17 mouse cellular contexts compared by ENCODE assay signal in the genomic region with DNA sequence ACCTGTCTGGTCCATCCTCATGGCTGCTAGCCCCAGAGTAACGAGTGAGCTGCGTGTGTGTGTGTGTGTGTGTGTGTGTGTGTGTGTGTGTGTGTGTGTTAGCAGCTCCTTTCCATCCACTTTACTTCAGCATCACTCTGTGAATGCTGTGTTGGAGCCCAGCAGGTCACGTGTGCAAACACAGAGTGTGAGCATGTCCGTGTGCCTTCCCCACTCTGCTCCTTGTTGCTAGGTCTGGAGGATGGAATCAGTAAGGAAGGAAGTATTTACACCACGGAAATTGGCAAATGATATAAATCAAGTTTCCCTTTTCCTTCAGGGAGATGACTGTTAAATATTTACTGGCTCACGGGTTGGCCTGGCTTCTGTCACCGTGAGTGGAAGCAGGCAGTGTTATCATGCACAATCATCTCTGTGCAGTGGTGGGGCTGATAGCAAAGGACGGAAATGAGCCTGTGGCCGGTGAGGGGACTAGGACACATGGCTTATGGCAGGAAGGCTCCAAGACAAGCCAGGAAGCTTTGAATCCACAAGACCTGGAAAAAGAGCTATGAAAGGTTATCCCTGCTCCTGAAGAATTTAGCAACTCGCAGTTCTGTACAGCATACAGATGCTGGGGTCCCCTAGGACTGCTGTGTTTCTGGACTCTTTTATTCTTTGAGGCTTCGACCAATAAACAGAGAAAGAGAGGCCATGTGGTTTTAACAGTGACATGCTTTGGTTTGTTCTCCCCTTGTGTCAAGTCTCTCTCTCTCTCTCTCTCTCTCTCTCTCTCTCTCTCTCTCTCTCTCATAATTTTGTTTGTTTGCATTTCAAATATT. TPM values are rescaled to one million over a fixed set of nuclear protein-coding genes. Genes with fewer than 3 reads are reported as not detected.
A peak's percentile ranks its signal among the peaks of the same experiment; 100 is the strongest.
DNase-seq lines count a peak whose midpoint lies in the region; ATAC-seq and TF ChIP-seq lines count a peak whose summit lies in the region.
"Had no signal": no experiment of that assay in that cellular context is flagged by ENCODE, and none has a peak within 500 bp of the region (broad histone marks: within the 10 kb centered on the region; RNA-seq: fewer than 3 reads in every experiment).

No protein-coding gene starts in this region.

- H3K9me3 ChIP-seq in kidney, embryonic 15.5 days (replicated peaks), result no peaks in the 10 kb centered on the region
- H3K9me3 ChIP-seq in stomach, embryonic 14.5 days (ENCODE audit: control insufficient read depth, low read depth, low read length), result no peaks in the 10 kb centered on the region
- no peaks in the 10 kb centered on the region for H3K9me3 ChIP-seq in stomach, postnatal 0 days (ENCODE audit: control insufficient read depth, low read length)
- H3K9me3 ChIP-seq in embryonic facial prominence, embryonic 14.5 days (ENCODE audit: control insufficient read depth, low read length), result no peaks in the 10 kb centered on the region
- H3K9me3 ChIP-seq: hindbrain, embryonic 15.5 days; limb, embryonic 15.5 days; neural tube, embryonic 13.5 days; stomach, embryonic 15.5 days had no signal

- no peak for TF ChIP-seq CTCF in stomach, postnatal 0 days (IDR thresholded peaks at IDR 0.05; ENCODE audit: low read depth)

- H3K27ac ChIP-seq in kidney, embryonic 15.5 days, result peak overlapping the region; percentile 67
- 0 out of 2 replicates have a peak overlapping the region, but pooled peaks have one; percentile 3 for H3K27ac ChIP-seq in stomach, embryonic 14.5 days (ENCODE audit: low read length)
- H3K27ac ChIP-seq in stomach, postnatal 0 days (replicated peaks), result no peak overlapping the region
- 0 out of 2 replicates have a peak overlapping the region, but pooled peaks have one; percentile 2 for H3K27ac ChIP-seq in embryonic facial prominence, embryonic 14.5 days (replicated peaks; ENCODE audit: low read depth, low read length)
- H3K27ac ChIP-seq: hindbrain, embryonic 15.5 days; limb, embryonic 15.5 days; neural tube, embryonic 13.5 days; stomach, embryonic 15.5 days had no signal

- no peak for ATAC-seq in kidney, embryonic 15.5 days (replicated peaks; ENCODE audit: low FRiP score)
- no peak for ATAC-seq in stomach, embryonic 14.5 days (ENCODE audit: insufficient number of reproducible peaks, insufficient read depth, low FRiP score, low read depth)
- no peak for ATAC-seq in stomach, postnatal 0 days (ENCODE audit: low FRiP score, low TSS enrichment)
- no peak for ATAC-seq in embryonic facial prominence, embryonic 14.5 days (ENCODE audit: low read depth)
- ATAC-seq: liver, postnatal 0 days had no signal

- H3K4me3 ChIP-seq in kidney, embryonic 15.5 days (replicated peaks), result no peak overlapping the region
- H3K4me3 ChIP-seq in stomach, embryonic 14.5 days (ENCODE audit: low read depth, low read length), result no peak overlapping the region
- H3K4me3 ChIP-seq in stomach, postnatal 0 days (ENCODE audit: low read depth, low read length), result no peak overlapping the region
- no peak overlapping the region for H3K4me3 ChIP-seq in embryonic facial prominence, embryonic 14.5 days (ENCODE audit: low read depth, low read length)
- H3K4me3 ChIP-seq: hindbrain, embryonic 15.5 days; limb, embryonic 15.5 days; neural tube, embryonic 13.5 days; stomach, embryonic 15.5 days had no signal

- DNase-seq in kidney, adult 8-10 months, result no peak
- DNase-seq in stomach, postnatal 0 days (ENCODE audit: low spot score), result no peak
- peak; percentile 39 for DNase-seq in embryonic facial prominence, embryonic 14.5 days (ENCODE audit: low spot score)
- no peak for DNase-seq in right cerebral cortex, postnatal 10 days (ENCODE audit: low spot score in 2 of 2)
- DNase-seq in ovary, postnatal 10 days (ENCODE audit: low spot score), result no peak
- DNase-seq: adrenal gland, postnatal 25 days; cerebellum, adult 9-11 months; embryo, embryonic 11 days; gastrocnemius, postnatal 14 days; liver, postnatal 0 days had no signal

- WGBS in kidney, embryonic 15.5 days, result 38% methylated on average over 11 of the region's 11 CpGs
- 30% methylated on average over 11 of the region's 11 CpGs for WGBS in stomach, embryonic 14.5 days
- WGBS in stomach, postnatal 0 days, result 37% methylated on average over 11 of the region's 11 CpGs
- 44% methylated on average over 11 of the region's 11 CpGs for WGBS in embryonic facial prominence, embryonic 14.5 days

- H3K4me1 ChIP-seq in kidney, embryonic 15.5 days, result peaks cover 49% of the 10 kb centered on the region
- peaks cover 28% of the 10 kb centered on the region; the same call in 1 of the 2 replicates for H3K4me1 ChIP-seq in stomach, embryonic 14.5 days (ENCODE audit: control insufficient read depth, insufficient read depth, low read length)
- 0 out of 2 replicates have a peak, but pooled peaks cover 9% of the 10 kb centered on the region for H3K4me1 ChIP-seq in stomach, postnatal 0 days (replicated peaks; ENCODE audit: control insufficient read depth, insufficient read depth)
- peaks cover 22% of the 10 kb centered on the region for H3K4me1 ChIP-seq in embryonic facial prominence, embryonic 14.5 days (ENCODE audit: control insufficient read depth, insufficient read depth, low read length)

- H3K36me3 ChIP-seq in kidney, embryonic 15.5 days, result no peaks in the 10 kb centered on the region
- no peaks in the 10 kb centered on the region for H3K36me3 ChIP-seq in stomach, embryonic 14.5 days (ENCODE audit: control insufficient read depth, insufficient read depth, low read length)
- no peaks in the 10 kb centered on the region for H3K36me3 ChIP-seq in stomach, postnatal 0 days (ENCODE audit: control insufficient read depth, insufficient read depth, low read length)
- H3K36me3 ChIP-seq in embryonic facial prominence, embryonic 14.5 days (ENCODE audit: control insufficient read depth, insufficient read depth, low read length), result no peaks in the 10 kb centered on the region
- H3K36me3 ChIP-seq: hindbrain, embryonic 15.5 days; limb, embryonic 15.5 days; neural tube, embryonic 13.5 days; stomach, embryonic 15.5 days had no signal

- no peak overlapping the region for H3K9ac ChIP-seq in kidney, embryonic 15.5 days
- no peak overlapping the region for H3K9ac ChIP-seq in stomach, embryonic 14.5 days (replicated peaks; ENCODE audit: low read depth, low read length)
- H3K9ac ChIP-seq in stomach, postnatal 0 days (ENCODE audit: low read length), result no peak overlapping the region
- H3K9ac ChIP-seq in embryonic facial prominence, embryonic 14.5 days (ENCODE audit: low read depth, low read length), result no peak overlapping the region
- H3K9ac ChIP-seq: hindbrain, embryonic 15.5 days; limb, embryonic 15.5 days; liver, postnatal 0 days; neural tube, embryonic 13.5 days; stomach, embryonic 15.5 days had no signal

- TF ChIP-seq EP300 in stomach, postnatal 0 days (optimal IDR thresholded peaks at IDR 0.05), result no peak

- peak overlapping the region; percentile 5; the same call in 1 of the 2 replicates for H3K4me2 ChIP-seq in kidney, embryonic 15.5 days
- H3K4me2 ChIP-seq in stomach, embryonic 14.5 days (replicated peaks; ENCODE audit: low read depth, low read length), result no peak overlapping the region
- no peak overlapping the region for H3K4me2 ChIP-seq in stomach, postnatal 0 days (replicated peaks; ENCODE audit: low read depth)
- no peak overlapping the region for H3K4me2 ChIP-seq in embryonic facial prominence, embryonic 14.5 days (ENCODE audit: low read depth, low read length)
- H3K4me2 ChIP-seq: heart, embryonic 11.5 days; hindbrain, embryonic 15.5 days; limb, embryonic 15.5 days; neural tube, embryonic 13.5 days; stomach, embryonic 15.5 days had no signal

- H3K27me3 ChIP-seq in kidney, embryonic 15.5 days, result peaks cover 19% of the 10 kb centered on the region
- H3K27me3 ChIP-seq in stomach, embryonic 14.5 days (ENCODE audit: control insufficient read depth, insufficient read depth, low read length), result no peaks in the 10 kb centered on the region
- no peaks in the 10 kb centered on the region for H3K27me3 ChIP-seq in stomach, postnatal 0 days (ENCODE audit: control insufficient read depth, insufficient read depth, low read length)
- no peaks in the 10 kb centered on the region for H3K27me3 ChIP-seq in embryonic facial prominence, embryonic 14.5 days (replicated peaks; ENCODE audit: control insufficient read depth, insufficient read depth, low read length)
- H3K27me3 ChIP-seq: hindbrain, embryonic 15.5 days; neural tube, embryonic 13.5 days; stomach, embryonic 15.5 days had no signal

RNA-seq across cellular contexts. Expression of a gene that starts 47.9 kb away (rescaled TPM):
- polyA plus RNA-seq in kidney, embryonic 15.5 days (2015; fragmentation: Nextera tagmentation; extraction: Ambion mirVana), result 35.5 and 36.9 TPM in 2 replicates
- polyA plus RNA-seq in stomach, embryonic 14.5 days (2014; fragmentation: Nextera tagmentation; extraction: Ambion mirVana), result 7.2 and 8.6 TPM in 2 replicates
- polyA plus RNA-seq in stomach, postnatal 0 days (2015; fragmentation: Nextera tagmentation; extraction: Ambion mirVana), result 9.7 and 10.8 TPM in 2 replicates
- polyA plus RNA-seq in embryonic facial prominence, embryonic 14.5 days (2014; fragmentation: Nextera tagmentation; extraction: Ambion mirVana), result 20.1 and 20.2 TPM in 2 replicates
